Mouse (Mus musculus) spleen, adult 2 months (tissue): ENCODE results near the gene Serpina3k.
"Not testable (repeated sequence)": the region's sequence is repeated elsewhere in the genome, so short reads cannot be mapped to it uniquely, and the experiment has no call there.

Experiments
- CTCF ChIP-seq: fragments of 200-500 bp; IDR thresholded peaks from 2 replicates; pipeline ENCODE4 v1.5.1; 2011; ENCODE audit warnings: mild to moderate bottlenecking, inconsistent platforms; ENCODE audit not compliant: insufficient read depth, insufficient read length, insufficient replicate concordance; ENCODE audit errors: extremely low read depth
- POLR2A ChIP-seq: fragments of 200-500 bp; IDR thresholded peaks from 2 replicates; pipeline ENCODE4 v1.6.1; 2011; ENCODE audit warnings: low read depth, low read length, inconsistent platforms

GRCm38 (mm10) chr12:104342489-104342888, 4.2 kb downstream of the Serpina3k start:
- TF ChIP-seq POLR2A, CTCF: not testable (repeated sequence)
